Mouse (Mus musculus): Measurements from ENCODE around the gene D17Wsu92e.
"Not testable (repeated sequence)": the region's sequence is repeated elsewhere in the genome, so short reads cannot be mapped to it uniquely, and the experiment has no call there.

The D17Wsu92e gene

GRCm38 (mm10) chr17:27820568-27821406 is at the start of gene D17Wsu92e:
Gene D17Wsu92e (minus strand): TSS chr17:27820648.
- peak; percentile 95 to 98 for DNase-seq (ENCODE audit: low spot score in 2 of 2)

GRCm38 (mm10) chr17:27866737-27867136 is 46.3 kb upstream of the D17Wsu92e start:
- DNase-seq (ENCODE audit: low spot score in 2 of 2), result no peak

- DNase-seq (ENCODE audit: low spot score in 2 of 2), result no peak
Measured at GRCm38 (mm10) chr17:27865461-27865860, 45.0 kb upstream of the D17Wsu92e start.

GRCm38 (mm10) chr17:27859131-27859530 is 38.7 kb upstream of the D17Wsu92e start:
- no peak for DNase-seq (ENCODE audit: low spot score in 2 of 2)

- DNase-seq (ENCODE audit: low spot score in 2 of 2), result no peak
Measured at GRCm38 (mm10) chr17:27857649-27858475, 37.4 kb upstream of the D17Wsu92e start.

- peak in 1 of 2 experiments; percentile 41 for DNase-seq (ENCODE audit: low spot score in 2 of 2)
Measured at GRCm38 (mm10) chr17:27856798-27857648, 36.6 kb upstream of the D17Wsu92e start.

GRCm38 (mm10) chr17:27856265-27856797 is 35.9 kb upstream of the D17Wsu92e start, which contains the start of gene Uhrf1bp1:
Gene Uhrf1bp1 (plus strand): TSS chr17:27856441.
- peak; percentile 52 to 69 for DNase-seq (ENCODE audit: low spot score in 2 of 2)

- no peak for DNase-seq (ENCODE audit: low spot score in 2 of 2)
Measured at GRCm38 (mm10) chr17:27851076-27851475, 30.6 kb upstream of the D17Wsu92e start.

- no peak for DNase-seq (ENCODE audit: low spot score in 2 of 2)
Measured at GRCm38 (mm10) chr17:27848351-27848750, 27.9 kb upstream of the D17Wsu92e start.

- peak; percentile 92 to 94 for DNase-seq (ENCODE audit: low spot score in 2 of 2)
Measured at GRCm38 (mm10) chr17:27839469-27840252, 19.2 kb upstream of the D17Wsu92e start.

- DNase-seq (ENCODE audit: low spot score in 2 of 2), result not testable (repeated sequence)
Measured at GRCm38 (mm10) chr17:27837850-27838249, 17.4 kb upstream of the D17Wsu92e start, which contains the start of gene Snrpc. Gene Snrpc (plus strand): TSS chr17:27838150.

GRCm38 (mm10) chr17:27830411-27830810 is 10.0 kb upstream of the D17Wsu92e start:
- DNase-seq (ENCODE audit: low spot score in 2 of 2), result no peak

GRCm38 (mm10) chr17:27827511-27827910 is 7.1 kb upstream of the D17Wsu92e start:
- no peak for DNase-seq (ENCODE audit: low spot score in 2 of 2)

GRCm38 (mm10) chr17:27826908-27827383 is 6.5 kb upstream of the D17Wsu92e start:
- no peak for DNase-seq (ENCODE audit: low spot score in 2 of 2)

- peak in 1 of 2 experiments; percentile 27 for DNase-seq (ENCODE audit: low spot score in 2 of 2)
Measured at GRCm38 (mm10) chr17:27825984-27826905, 5.8 kb upstream of the D17Wsu92e start.

- DNase-seq (ENCODE audit: low spot score in 2 of 2), result no peak
Measured at GRCm38 (mm10) chr17:27825539-27825938, 5.1 kb upstream of the D17Wsu92e start.

- no peak for DNase-seq (ENCODE audit: low spot score in 2 of 2)
Measured at GRCm38 (mm10) chr17:27824941-27825340, 4.5 kb upstream of the D17Wsu92e start.

GRCm38 (mm10) chr17:27823142-27823905 is 2.9 kb upstream of the D17Wsu92e start:
- DNase-seq (ENCODE audit: low spot score in 2 of 2), result no peak

Data from frontal cortex, postnatal 14 days (tissue).